Mouse (Mus musculus) kidney, embryonic 15.5 days (tissue): Measurements from ENCODE around the gene Kdm4c. TPM values are rescaled to one million over a fixed set of nuclear protein-coding genes. Genes with fewer than 3 reads are reported as not detected.

Experiments
- ATAC-seq: fragments of 200-750 bp; cut with Nextera tagmentation; replicated peaks from 2 replicates; pipeline ENCODE4 v1.8.0; 2017; ENCODE audit warnings: moderate TSS enrichment; ENCODE audit not compliant: low FRiP score
- H3K27ac ChIP-seq: fragments of 300-500 bp; sonication (generic); 2 replicates; pipeline ENCODE4 v1.5.1; 2015; ENCODE audit warnings: mild to moderate bottlenecking, inconsistent platforms
- H3K27me3 ChIP-seq: fragments of 300-500 bp; sonication (generic); 2 replicates; pipeline ENCODE4 v1.6.1; 2015; ENCODE audit warnings: inconsistent platforms
- H3K36me3 ChIP-seq: fragments of 300-500 bp; sonication (generic); 2 replicates; pipeline ENCODE4 v1.6.1; 2015; ENCODE audit warnings: inconsistent platforms
- H3K4me1 ChIP-seq: fragments of 300-500 bp; sonication (generic); 2 replicates; pipeline ENCODE4 v1.6.1; 2015; ENCODE audit warnings: inconsistent platforms
- H3K4me2 ChIP-seq: fragments of 300-500 bp; sonication (generic); 2 replicates; pipeline ENCODE4 v1.6.1; 2015; ENCODE audit warnings: moderate library complexity, mild to moderate bottlenecking, inconsistent platforms
- H3K4me3 ChIP-seq: fragments of 300-500 bp; sonication (generic); replicated peaks from 2 replicates; pipeline ENCODE4 v1.5.1; 2015; ENCODE audit warnings: mild to moderate bottlenecking, inconsistent platforms
- H3K9ac ChIP-seq: fragments of 300-500 bp; sonication (generic); 2 replicates; pipeline ENCODE4 v1.6.1; 2015; ENCODE audit warnings: mild to moderate bottlenecking, inconsistent platforms
- H3K9me3 ChIP-seq: fragments of 300-500 bp; sonication (generic); replicated peaks from 2 replicates; pipeline ENCODE4 v1.6.1; 2016; ENCODE audit warnings: inconsistent platforms
- WGBS: fragments of 180-500 bp; shearing (Covaris S2); methylation state at CpG from one replicate; pipeline ENCODE4 v1.1.7; 2015; ENCODE audit warnings: mixed read lengths; 5-methylcytosine and 5-hydroxymethylcytosine counted together
- polyA plus RNA-seq: library from polyadenylated mRNA; unstranded; fragments of >200 nt; fragmentation: Nextera tagmentation; extraction: Ambion mirVana; gene quantifications from 2 replicates; pipeline ENCODE4 v1.2.1, GENCODE M21; 2015

Kdm4c gene
- polyA plus RNA-seq, 1 experiment from 2014 or later: 13.2 TPM

- Histone ChIP-seq H3K9ac (no peak overlapping the region), H3K27me3 (no peaks in the 10 kb centered on the region), H3K4me1 (no peaks in the 10 kb centered on the region), H3K4me3 (no peak overlapping the region), H3K9me3 (no peaks in the 10 kb centered on the region), H3K4me2 (no peak overlapping the region), H3K36me3 (peaks cover under 1% of the 10 kb centered on the region), H3K27ac (no peak overlapping the region)
- ATAC-seq: no peak
- 45% methylated on average over 1 of the region's 1 CpGs for WGBS
Measured at GRCm38 (mm10) chr4:74258538-74258937, 16.2 kb downstream of the Kdm4c start.

- ATAC-seq: no peak
- no peak overlapping the region for H3K4me3 ChIP-seq
- no peak overlapping the region for H3K4me2 ChIP-seq
- H3K4me1 ChIP-seq: no peaks in the 10 kb centered on the region
- peaks cover 8% of the 10 kb centered on the region for H3K36me3 ChIP-seq
- WGBS: 26% methylated on average over 3 of the region's 3 CpGs
- H3K27me3 ChIP-seq: no peaks in the 10 kb centered on the region
- no peaks in the 10 kb centered on the region for H3K9me3 ChIP-seq
- no peak overlapping the region for H3K9ac ChIP-seq
- H3K27ac ChIP-seq: no peak overlapping the region
Measured at GRCm38 (mm10) chr4:74259331-74259730, 17.0 kb downstream of the Kdm4c start.

- Histone ChIP-seq H3K27me3 (no peaks in the 10 kb centered on the region), H3K36me3 (peaks cover 10% of the 10 kb centered on the region), H3K9ac (no peak overlapping the region), H3K4me3 (no peak overlapping the region), H3K4me1 (no peaks in the 10 kb centered on the region), H3K27ac (no peak overlapping the region), H3K4me2 (no peak overlapping the region), H3K9me3 (no peaks in the 10 kb centered on the region)
- ATAC-seq: no peak
Measured at GRCm38 (mm10) chr4:74261879-74262278, 19.6 kb downstream of the Kdm4c start.

GRCm38 (mm10) chr4:74264428-74264955 is 22.2 kb downstream of the Kdm4c start:
- H3K27me3 ChIP-seq: no peaks in the 10 kb centered on the region
- WGBS: 95% methylated on average over 5 of the region's 5 CpGs
- H3K9ac ChIP-seq: no peak overlapping the region
- H3K27ac ChIP-seq: no peak overlapping the region
- H3K36me3 ChIP-seq: peaks cover 10% of the 10 kb centered on the region
- H3K4me2 ChIP-seq: no peak overlapping the region
- no peak overlapping the region for H3K4me3 ChIP-seq
- no peaks in the 10 kb centered on the region for H3K4me1 ChIP-seq
- ATAC-seq: no peak
- H3K9me3 ChIP-seq: no peaks in the 10 kb centered on the region

GRCm38 (mm10) chr4:74271180-74271579 is 28.9 kb downstream of the Kdm4c start:
- H3K9me3 ChIP-seq: no peaks in the 10 kb centered on the region
- WGBS: 83% methylated on average over 5 of the region's 5 CpGs
- H3K36me3 ChIP-seq: peaks cover 22% of the 10 kb centered on the region
- no peak overlapping the region for H3K4me3 ChIP-seq
- no peak overlapping the region for H3K4me2 ChIP-seq
- H3K9ac ChIP-seq: no peak overlapping the region
- H3K27me3 ChIP-seq: no peaks in the 10 kb centered on the region
- no peak for ATAC-seq
- H3K27ac ChIP-seq: no peak overlapping the region
- no peaks in the 10 kb centered on the region for H3K4me1 ChIP-seq

- Histone ChIP-seq H3K36me3 (peaks cover 15% of the 10 kb centered on the region), H3K27ac (no peak overlapping the region), H3K27me3 (no peaks in the 10 kb centered on the region), H3K4me3 (no peak overlapping the region), H3K4me1 (no peaks in the 10 kb centered on the region), H3K9ac (no peak overlapping the region), H3K9me3 (no peaks in the 10 kb centered on the region), H3K4me2 (no peak overlapping the region)
- 79% methylated on average over 1 of the region's 1 CpGs for WGBS
- no peak for ATAC-seq
Measured at GRCm38 (mm10) chr4:74277486-74277885, 35.2 kb downstream of the Kdm4c start.

- H3K36me3 ChIP-seq: peaks cover 17% of the 10 kb centered on the region
- ATAC-seq: no peak
- no peak overlapping the region for H3K4me2 ChIP-seq
- no peak overlapping the region for H3K9ac ChIP-seq
- H3K4me1 ChIP-seq: no peaks in the 10 kb centered on the region
- H3K27me3 ChIP-seq: no peaks in the 10 kb centered on the region
- H3K9me3 ChIP-seq: no peaks in the 10 kb centered on the region
- no peak overlapping the region for H3K27ac ChIP-seq
- H3K4me3 ChIP-seq: no peak overlapping the region
- 84% methylated on average over 3 of the region's 3 CpGs for WGBS
Measured at GRCm38 (mm10) chr4:74280170-74280569, 37.9 kb downstream of the Kdm4c start.

- H3K4me1 ChIP-seq: no peaks in the 10 kb centered on the region
- peaks cover 17% of the 10 kb centered on the region; the same call in 1 of the 2 replicates for H3K36me3 ChIP-seq
- H3K27me3 ChIP-seq: no peaks in the 10 kb centered on the region
- 89% methylated on average over 3 of the region's 3 CpGs for WGBS
- H3K4me2 ChIP-seq: no peak overlapping the region
- no peak overlapping the region for H3K4me3 ChIP-seq
- H3K9ac ChIP-seq: no peak overlapping the region
- H3K9me3 ChIP-seq: no peaks in the 10 kb centered on the region
- H3K27ac ChIP-seq: no peak overlapping the region
- no peak for ATAC-seq
Measured at GRCm38 (mm10) chr4:74287851-74288250, 45.6 kb downstream of the Kdm4c start.

GRCm38 (mm10) chr4:74294726-74295125 is 52.4 kb downstream of the Kdm4c start:
- Histone ChIP-seq H3K4me1 (no peaks in the 10 kb centered on the region), H3K9ac (no peak overlapping the region), H3K9me3 (no peaks in the 10 kb centered on the region), H3K4me2 (no peak overlapping the region), H3K27ac (no peak overlapping the region), H3K27me3 (no peaks in the 10 kb centered on the region), H3K36me3 (peaks cover 6% of the 10 kb centered on the region; the same call in 1 of the 2 replicates), H3K4me3 (no peak overlapping the region)
- no peak for ATAC-seq
- WGBS: 75% methylated on average over 3 of the region's 3 CpGs

- no peak for ATAC-seq
- Histone ChIP-seq H3K4me1 (no peaks in the 10 kb centered on the region), H3K4me3 (no peak overlapping the region), H3K36me3 (peaks cover 2% of the 10 kb centered on the region; the same call in 1 of the 2 replicates), H3K4me2 (no peak overlapping the region), H3K9me3 (no peaks in the 10 kb centered on the region), H3K9ac (no peak overlapping the region), H3K27ac (no peak overlapping the region), H3K27me3 (no peaks in the 10 kb centered on the region)
- 92% methylated on average over 5 of the region's 5 CpGs for WGBS
Measured at GRCm38 (mm10) chr4:74305315-74306105, 63.2 kb downstream of the Kdm4c start.

- no peak overlapping the region for H3K4me2 ChIP-seq
- no peak overlapping the region for H3K27ac ChIP-seq
- no peaks in the 10 kb centered on the region for H3K9me3 ChIP-seq
- no peaks in the 10 kb centered on the region for H3K4me1 ChIP-seq
- 93% methylated on average over 5 of the region's 5 CpGs for WGBS
- peaks cover 13% of the 10 kb centered on the region for H3K36me3 ChIP-seq
- no peaks in the 10 kb centered on the region for H3K27me3 ChIP-seq
- no peak overlapping the region for H3K9ac ChIP-seq
- H3K4me3 ChIP-seq: no peak overlapping the region
- no peak for ATAC-seq
Measured at GRCm38 (mm10) chr4:74311135-74311534, 68.8 kb downstream of the Kdm4c start.

GRCm38 (mm10) chr4:74312858-74313257 is 70.6 kb downstream of the Kdm4c start:
- no peak overlapping the region for H3K27ac ChIP-seq
- no peak for ATAC-seq
- H3K36me3 ChIP-seq: peaks cover 24% of the 10 kb centered on the region
- H3K4me3 ChIP-seq: no peak overlapping the region
- no peaks in the 10 kb centered on the region for H3K9me3 ChIP-seq
- H3K4me2 ChIP-seq: no peak overlapping the region
- 96% methylated on average over 2 of the region's 2 CpGs for WGBS
- no peaks in the 10 kb centered on the region for H3K4me1 ChIP-seq
- no peak overlapping the region for H3K9ac ChIP-seq
- H3K27me3 ChIP-seq: no peaks in the 10 kb centered on the region
